Mouse (Mus musculus) myocyte (in vitro differentiated cells): ENCODE results near the gene Lyve1.

Source experiments
- CEBPB ChIP-seq: IDR thresholded peaks from 2 replicates; pipeline ENCODE4 v1.6.1; 2011; ENCODE audit warnings: mild to moderate bottlenecking, moderate library complexity; ENCODE audit not compliant: poor library complexity, insufficient read depth, severe bottlenecking
- MAX ChIP-seq: IDR thresholded peaks from one replicate; pipeline ENCODE4 v1.6.1; 2011; ENCODE audit warnings: low read depth, mild to moderate bottlenecking, control low read depth
- MYOD1 ChIP-seq, 3 experiments: IDR thresholded peaks; one replicate each; pipeline ENCODE4 v1.6.1; 2011; ENCODE audit warnings: control low read depth in 2 of 3, low read depth in 2 of 3, mild to moderate bottlenecking in 2 of 3, moderate library complexity in 1 of 3; ENCODE audit not compliant: insufficient read length in 2 of 3, control insufficient read depth in 1 of 3
- MYOG ChIP-seq, 3 experiments: IDR thresholded peaks; one replicate each; pipeline ENCODE4 v1.6.1; 2011; ENCODE audit warnings: control low read depth in 2 of 3, low read depth in 2 of 3, mild to moderate bottlenecking in 2 of 3; ENCODE audit not compliant: insufficient read length in 2 of 3, control insufficient read depth in 1 of 3, insufficient read depth in 1 of 3
- POLR2A ChIP-seq: IDR thresholded peaks from one replicate; pipeline ENCODE4 v1.6.1; 2011; ENCODE audit warnings: low read depth, mild to moderate bottlenecking, control low read depth, moderate library complexity; ENCODE audit not compliant: insufficient read length
- POLR2AphosphoS2 ChIP-seq: IDR thresholded peaks from one replicate; pipeline ENCODE4 v1.6.1; 2011; ENCODE audit warnings: low read depth, control low read depth; ENCODE audit not compliant: insufficient read length
- SRF ChIP-seq: IDR thresholded peaks from one replicate; pipeline ENCODE4 v1.6.1; 2011; ENCODE audit warnings: low read depth; ENCODE audit not compliant: control insufficient read depth, insufficient read length
- TCF12 ChIP-seq: IDR thresholded peaks from one replicate; pipeline ENCODE4 v1.6.1; 2011; ENCODE audit warnings: mild to moderate bottlenecking, control low read depth; ENCODE audit not compliant: poor library complexity, insufficient read depth, severe bottlenecking
- USF1 ChIP-seq: IDR thresholded peaks from one replicate; pipeline ENCODE4 v1.6.1; 2011; ENCODE audit warnings: low read depth, mild to moderate bottlenecking, control low read depth, moderate library complexity

DNA sequence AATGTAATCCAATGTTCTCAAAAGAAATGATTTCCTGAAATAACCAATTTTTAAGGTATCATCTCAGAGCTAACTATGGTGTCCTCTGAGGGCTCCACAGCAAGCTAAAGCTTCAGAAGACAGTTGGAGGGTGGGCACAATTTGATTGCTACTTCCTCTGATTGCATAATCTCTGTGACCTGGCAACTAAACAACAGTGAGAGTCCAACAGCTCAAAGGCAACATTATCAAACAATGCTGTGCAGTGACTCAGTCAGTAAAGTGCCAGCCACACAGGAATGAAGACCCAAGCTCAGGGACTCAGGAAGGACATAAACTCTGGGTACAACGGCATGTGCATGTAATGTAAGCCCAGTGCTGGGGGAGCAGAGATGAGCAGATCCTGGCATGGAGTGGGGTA lies 30.0 kb downstream of the Lyve1 start:
- TF ChIP-seq POLR2A (no peak), POLR2AphosphoS2 (no peak), SRF (no peak), MAX (no peak), TCF12 (no peak), MYOD1 (IDR thresholded peaks at IDR 0.05; ENCODE audit: control insufficient read depth in 1 of 3, insufficient read length in 2 of 3, low read depth in 2 of 3) (no peak), USF1 (no peak), CEBPB (no peak), MYOG (IDR thresholded peaks at IDR 0.05; ENCODE audit: control insufficient read depth in 1 of 3, insufficient read depth in 1 of 3, insufficient read length in 2 of 3, low read depth in 2 of 3) (no peak)
